Comparison of ENCODE assay signal across 20 mouse cellular contexts in the genomic region with DNA sequence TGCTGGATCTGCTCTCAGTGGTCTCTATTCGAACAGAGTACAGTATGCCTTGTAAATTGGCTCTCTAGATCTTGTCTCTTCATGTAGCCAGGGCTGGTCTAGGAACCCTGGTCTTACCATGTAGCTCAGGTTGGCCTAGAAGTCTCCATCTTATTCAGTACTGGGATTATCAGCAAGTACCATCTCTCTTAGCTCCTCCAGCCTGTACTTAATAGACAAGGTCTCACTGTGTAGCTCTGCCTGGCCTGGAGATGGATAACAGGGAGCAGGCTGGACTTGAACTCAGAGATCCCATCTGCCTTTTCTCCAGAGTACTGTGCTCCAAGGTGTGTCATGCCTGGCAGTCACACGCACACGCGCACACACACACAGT. TPM values are rescaled to one million over a fixed set of nuclear protein-coding genes. Genes with fewer than 3 reads are reported as not detected.
DNase-seq lines count a peak whose midpoint lies in the region; ATAC-seq and TF ChIP-seq lines count a peak whose summit lies in the region.
"Had no signal": no experiment of that assay in that cellular context is flagged by ENCODE, and none has a peak within 500 bp of the region (broad histone marks: within the 10 kb centered on the region; RNA-seq: fewer than 3 reads in every experiment).

No protein-coding gene starts in this region.

- TF ChIP-seq POLR2A in spleen, adult 2 months (IDR thresholded peaks at IDR 0.05; ENCODE audit: low read depth, low read length), result no peak
- no peak for TF ChIP-seq POLR2A in small intestine, adult 2 months (IDR thresholded peaks at IDR 0.05; ENCODE audit: low read depth, low read length)

- no peaks in the 10 kb centered on the region for H3K27me3 ChIP-seq in embryonic facial prominence, embryonic 14.5 days (replicated peaks; ENCODE audit: control insufficient read depth, insufficient read depth, low read length)
- H3K27me3 ChIP-seq in embryonic facial prominence, embryonic 10.5 days (replicated peaks; ENCODE audit: low read depth, poor library complexity, severe bottlenecking), result no peaks in the 10 kb centered on the region
- no peaks in the 10 kb centered on the region for H3K27me3 ChIP-seq in spleen, adult 2 months (ENCODE audit: control insufficient read depth, insufficient read depth, low read length)
- H3K27me3 ChIP-seq in liver, embryonic 12.5 days (replicated peaks), result no peaks in the 10 kb centered on the region
- no peaks in the 10 kb centered on the region for H3K27me3 ChIP-seq in small intestine, adult 2 months (ENCODE audit: control insufficient read depth, insufficient read depth, low read length)
- H3K27me3 ChIP-seq: lung, embryonic 15.5 days; midbrain, embryonic 15.5 days; neural tube, embryonic 15.5 days had no signal

- no peak for DNase-seq in embryonic facial prominence, embryonic 14.5 days (ENCODE audit: low spot score)
- no peak for DNase-seq in embryonic facial prominence, embryonic 10.5 days (ENCODE audit: low spot score)
- no peak for DNase-seq in spleen, adult 2 months (ENCODE audit: low read depth in 1 of 2, low spot score in 2 of 2)
- no peak for DNase-seq in spleen, adult 12 weeks (ENCODE audit: low spot score)
- no peak for DNase-seq in ovary, postnatal 36 days (ENCODE audit: low spot score)
- DNase-seq: cerebellum, adult 11 months; cerebellum, postnatal 14 days; gastrocnemius, postnatal 25 days had no signal

- ATAC-seq in embryonic facial prominence, embryonic 14.5 days (ENCODE audit: low read depth), result no peak
- ATAC-seq in liver, embryonic 12.5 days, result 0 out of 2 replicates have a peak, but pooled peaks have one; percentile 17
- ATAC-seq in frontal cortex, adult (ENCODE audit: low TSS enrichment), result no peak
- ATAC-seq: forebrain, embryonic 14.5 days; hindbrain, embryonic 16.5 days; intestine, postnatal 0 days; midbrain, embryonic 15.5 days had no signal

- no peaks in the 10 kb centered on the region for H3K9me3 ChIP-seq in embryonic facial prominence, embryonic 14.5 days (ENCODE audit: control insufficient read depth, low read length)
- H3K9me3 ChIP-seq in embryonic facial prominence, embryonic 10.5 days, result no peaks in the 10 kb centered on the region
- H3K9me3 ChIP-seq in liver, embryonic 12.5 days (replicated peaks), result no peaks in the 10 kb centered on the region
- H3K9me3 ChIP-seq: lung, embryonic 15.5 days; midbrain, embryonic 15.5 days; neural tube, embryonic 15.5 days had no signal

- 0 out of 2 replicates have a peak, but pooled peaks cover 22% of the 10 kb centered on the region for H3K36me3 ChIP-seq in embryonic facial prominence, embryonic 14.5 days (ENCODE audit: control insufficient read depth, insufficient read depth, low read length)
- peaks cover 37% of the 10 kb centered on the region for H3K36me3 ChIP-seq in embryonic facial prominence, embryonic 10.5 days (replicated peaks)
- H3K36me3 ChIP-seq in spleen, adult 2 months (ENCODE audit: control insufficient read depth, insufficient read depth, low read length), result peaks cover 10% of the 10 kb centered on the region
- peaks cover 33% of the 10 kb centered on the region for H3K36me3 ChIP-seq in liver, embryonic 12.5 days
- peaks cover 22% of the 10 kb centered on the region for H3K36me3 ChIP-seq in small intestine, adult 2 months (ENCODE audit: control insufficient read depth, insufficient read depth, low read length)

- 82% methylated on average over 4 of the region's 4 CpGs for WGBS in embryonic facial prominence, embryonic 14.5 days
- WGBS in embryonic facial prominence, embryonic 10.5 days, result 88% methylated on average over 4 of the region's 4 CpGs
- WGBS in spleen, adult 2 months, result 72% methylated on average over 4 of the region's 4 CpGs
- WGBS in liver, embryonic 12.5 days (ENCODE audit: insufficient replicate concordance), result 80% methylated on average over 4 of the region's 4 CpGs
- 80% methylated on average over 4 of the region's 4 CpGs for WGBS in small intestine, adult 2 months

- no peak for TF ChIP-seq CTCF in spleen, adult 2 months (IDR thresholded peaks at IDR 0.05; ENCODE audit: extremely low read depth, insufficient read depth, insufficient read length, insufficient replicate concordance)
- no peak for TF ChIP-seq CTCF in small intestine, adult 2 months (IDR thresholded peaks at IDR 0.05; ENCODE audit: extremely low read depth, insufficient read length, insufficient replicate concordance, low read depth, low read length)

- H3K4me3 ChIP-seq in embryonic facial prominence, embryonic 14.5 days (ENCODE audit: low read depth, low read length), result no peak overlapping the region
- H3K4me3 ChIP-seq in embryonic facial prominence, embryonic 10.5 days, result no peak overlapping the region
- 0 out of 2 replicates have a peak overlapping the region, but pooled peaks have one; percentile 0 for H3K4me3 ChIP-seq in spleen, adult 2 months (ENCODE audit: extremely low read depth, insufficient read depth, insufficient read length)
- no peak overlapping the region for H3K4me3 ChIP-seq in liver, embryonic 12.5 days
- H3K4me3 ChIP-seq in small intestine, adult 2 months (ENCODE audit: low read depth, low read length), result no peak overlapping the region
- H3K4me3 ChIP-seq: erythroblast, embryonic 14.5 days; heart, adult 2 months; layer of hippocampus, adult 2 months; lung, embryonic 15.5 days; midbrain, embryonic 15.5 days; neural tube, embryonic 15.5 days had no signal

- H3K4me1 ChIP-seq in embryonic facial prominence, embryonic 14.5 days (ENCODE audit: control insufficient read depth, insufficient read depth, low read length), result no peaks in the 10 kb centered on the region
- H3K4me1 ChIP-seq in embryonic facial prominence, embryonic 10.5 days, result peaks cover 8% of the 10 kb centered on the region
- H3K4me1 ChIP-seq in spleen, adult 2 months (ENCODE audit: control insufficient read depth, insufficient read depth, insufficient read length), result peaks cover 42% of the 10 kb centered on the region
- H3K4me1 ChIP-seq in liver, embryonic 12.5 days, result peaks cover 33% of the 10 kb centered on the region
- H3K4me1 ChIP-seq in small intestine, adult 2 months (ENCODE audit: control insufficient read depth, insufficient read depth, insufficient read length, low read length), result peaks cover 20% of the 10 kb centered on the region
- H3K4me1 ChIP-seq: midbrain, embryonic 15.5 days; neural tube, embryonic 15.5 days had no signal

- no peak overlapping the region for H3K27ac ChIP-seq in embryonic facial prominence, embryonic 14.5 days (replicated peaks; ENCODE audit: low read depth, low read length)
- no peak overlapping the region for H3K27ac ChIP-seq in embryonic facial prominence, embryonic 10.5 days (replicated peaks)
- H3K27ac ChIP-seq in spleen, adult 2 months (ENCODE audit: insufficient read depth, low read length), result peak overlapping the region; percentile 89
- peak overlapping the region; percentile 22; the same call in 1 of the 2 replicates for H3K27ac ChIP-seq in liver, embryonic 12.5 days
- H3K27ac ChIP-seq in small intestine, adult 2 months (ENCODE audit: insufficient read depth, low read depth, low read length), result peak overlapping the region; percentile 80
- H3K27ac ChIP-seq: heart, adult 2 months; layer of hippocampus, adult 2 months; lung, embryonic 15.5 days; midbrain, embryonic 15.5 days; neural tube, embryonic 15.5 days had no signal

- H3K4me2 ChIP-seq in embryonic facial prominence, embryonic 14.5 days (ENCODE audit: low read depth, low read length), result no peak overlapping the region
- H3K4me2 ChIP-seq in liver, embryonic 12.5 days, result no peak overlapping the region
- H3K4me2 ChIP-seq: lung, embryonic 15.5 days; midbrain, embryonic 15.5 days; neural tube, embryonic 15.5 days had no signal

- 0 out of 2 replicates have a peak overlapping the region, but pooled peaks have one; percentile 6 for H3K9ac ChIP-seq in embryonic facial prominence, embryonic 14.5 days (ENCODE audit: low read depth, low read length)
- no peak overlapping the region for H3K9ac ChIP-seq in liver, embryonic 12.5 days
- H3K9ac ChIP-seq: lung, embryonic 15.5 days; midbrain, embryonic 15.5 days; neural tube, embryonic 15.5 days had no signal

RNA-seq across cellular contexts. Expression of a gene that starts 13.6 kb away (rescaled TPM):
- 23.4 and 24.6 TPM in 2 replicates for polyA plus RNA-seq in embryonic facial prominence, embryonic 14.5 days (2014; fragmentation: Nextera tagmentation; extraction: Ambion mirVana)
- polyA plus RNA-seq in embryonic facial prominence, embryonic 10.5 days (2016; fragmentation: Nextera tagmentation; extraction: Ambion mirVana), result 23.5 and 24.6 TPM in 2 replicates
- 64.0 and 82.0 TPM in 2 replicates for polyA plus RNA-seq in spleen, adult 2 months (2012; rRNA removed)
- polyA plus RNA-seq in liver, embryonic 12.5 days (2016; fragmentation: Nextera tagmentation; extraction: Ambion mirVana), result 15.7 and 17.2 TPM in 2 replicates
- 11.3 and 19.6 TPM in 2 replicates for polyA plus RNA-seq in small intestine, adult 2 months (2012; rRNA removed)

RNA-seq across cellular contexts. Expression of a gene that starts 28.9 kb away (rescaled TPM):
- 22.7 and 28.5 TPM in 2 replicates for polyA plus RNA-seq in embryonic facial prominence, embryonic 14.5 days (2014; fragmentation: Nextera tagmentation; extraction: Ambion mirVana)
- 19.4 and 19.8 TPM in 2 replicates for polyA plus RNA-seq in embryonic facial prominence, embryonic 10.5 days (2016; fragmentation: Nextera tagmentation; extraction: Ambion mirVana)
- 175 and 210 TPM in 2 replicates for polyA plus RNA-seq in spleen, adult 2 months (2012; rRNA removed)
- polyA plus RNA-seq in liver, embryonic 12.5 days (2016; fragmentation: Nextera tagmentation; extraction: Ambion mirVana), result 26.6 and 27.1 TPM in 2 replicates
- polyA plus RNA-seq in small intestine, adult 2 months (2012; rRNA removed), result 49.4 and 108 TPM in 2 replicates

RNA-seq across cellular contexts. Expression of a gene that starts 37.8 kb away (rescaled TPM):
- polyA plus RNA-seq in embryonic facial prominence, embryonic 14.5 days (2014; fragmentation: Nextera tagmentation; extraction: Ambion mirVana), result 16.5 and 17.9 TPM in 2 replicates
- polyA plus RNA-seq in embryonic facial prominence, embryonic 10.5 days (2016; fragmentation: Nextera tagmentation; extraction: Ambion mirVana), result 29.6 and 33.3 TPM in 2 replicates
- 39.4 and 40.9 TPM in 2 replicates for polyA plus RNA-seq in spleen, adult 2 months (2012; rRNA removed)
- polyA plus RNA-seq in liver, embryonic 12.5 days (2016; fragmentation: Nextera tagmentation; extraction: Ambion mirVana), result 14.0 and 14.7 TPM in 2 replicates
- 12.6 and 14.7 TPM in 2 replicates for polyA plus RNA-seq in small intestine, adult 2 months (2012; rRNA removed)

RNA-seq across cellular contexts. Expression of a gene that starts 37.9 kb away (rescaled TPM):
- polyA plus RNA-seq in embryonic facial prominence, embryonic 14.5 days (2014; fragmentation: Nextera tagmentation; extraction: Ambion mirVana), result 82.8 and 87.6 TPM in 2 replicates
- 100 and 101 TPM in 2 replicates for polyA plus RNA-seq in embryonic facial prominence, embryonic 10.5 days (2016; fragmentation: Nextera tagmentation; extraction: Ambion mirVana)
- 10.6 and 13.6 TPM in 2 replicates for polyA plus RNA-seq in spleen, adult 2 months (2012; rRNA removed)
- 83.1 and 87.3 TPM in 2 replicates for polyA plus RNA-seq in liver, embryonic 12.5 days (2016; fragmentation: Nextera tagmentation; extraction: Ambion mirVana)
- 11.8 and 13.3 TPM in 2 replicates for polyA plus RNA-seq in small intestine, adult 2 months (2012; rRNA removed)

Comparison
In these comparisons a context has a peak if more than half of its experiments do, and no peak if none do; other contexts are left out.
1. H3K27ac ChIP-seq: peak in spleen, adult 2 months (single experiment), liver, embryonic 12.5 days (single experiment) and small intestine, adult 2 months (single experiment); none in embryonic facial prominence, embryonic 14.5 days (single experiment) and embryonic facial prominence, embryonic 10.5 days (single experiment).